12 mouse cellular contexts compared by ENCODE assay signal in the genomic region with DNA sequence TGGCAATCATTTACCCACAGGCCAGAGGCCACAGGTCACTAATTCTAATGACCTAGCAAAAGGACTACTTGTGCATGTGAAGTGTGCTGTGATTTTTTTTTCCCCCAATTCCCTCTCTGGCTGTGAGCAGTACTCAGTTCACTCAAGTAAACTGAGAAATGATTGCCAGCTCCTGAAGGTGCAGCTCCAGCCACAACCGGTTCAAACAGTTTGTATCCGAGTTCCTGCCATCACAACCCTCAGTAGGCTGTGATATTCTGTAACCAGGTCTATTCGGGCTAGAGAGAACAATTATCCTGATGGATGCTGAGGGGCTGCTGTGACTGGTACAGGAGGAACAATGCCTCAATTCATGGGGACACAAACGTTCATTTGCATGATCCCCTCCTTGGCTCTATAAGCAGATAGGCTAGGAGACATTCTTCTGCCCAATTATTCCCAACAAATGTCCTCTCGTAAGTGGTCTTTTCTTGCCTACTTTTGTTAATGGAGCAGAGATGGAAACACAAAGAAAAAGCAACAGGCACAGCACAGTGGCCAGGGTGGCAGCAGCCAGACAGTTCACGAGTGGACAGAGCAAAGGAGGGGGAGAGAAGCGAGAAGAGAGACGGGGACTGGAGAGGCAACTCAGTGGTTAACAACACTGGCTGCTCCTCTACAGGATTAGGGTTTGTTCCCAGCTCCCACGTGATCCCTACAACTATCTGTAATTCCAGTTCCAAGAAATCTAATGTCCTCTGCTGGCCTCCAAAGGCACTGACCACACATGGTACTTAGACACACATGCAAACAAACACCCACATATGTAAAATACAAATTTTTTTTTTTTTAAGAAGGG. TPM values are rescaled to one million over a fixed set of nuclear protein-coding genes. Genes with fewer than 3 reads are reported as not detected.
A peak's percentile ranks its signal among the peaks of the same experiment; 100 is the strongest.
DNase-seq lines count a peak whose midpoint lies in the region; ATAC-seq and TF ChIP-seq lines count a peak whose summit lies in the region.
"Had no signal": no experiment of that assay in that cellular context is flagged by ENCODE, and none has a peak within 500 bp of the region (broad histone marks: within the 10 kb centered on the region; RNA-seq: fewer than 3 reads in every experiment).

No protein-coding gene starts in this region.

- TF ChIP-seq POLR2A in kidney, adult 2 months (IDR thresholded peaks at IDR 0.05; ENCODE audit: low read depth, low read length), result no peak

- DNase-seq in forebrain, embryonic 10.5 days (ENCODE audit: extremely low spot score, low spot score), result peak; percentile 19
- peak; percentile 90 for DNase-seq in kidney, adult 2 months
- peak; percentile 84 for DNase-seq in midbrain, embryonic 11.5 days (ENCODE audit: low spot score, missing footprints)
- no peak for DNase-seq in testis, postnatal 10 days (ENCODE audit: low spot score)
- no peak for DNase-seq in left cerebral cortex, adult 11 months (ENCODE audit: low spot score)
- no peak for DNase-seq in cerebellum, postnatal 14 days
- no peak for DNase-seq in stomach, postnatal 0 days (ENCODE audit: low spot score)
- DNase-seq: right cerebral cortex, postnatal 25 days; thymus, postnatal 36 days had no signal

- TF ChIP-seq EP300 in stomach, postnatal 0 days (optimal IDR thresholded peaks at IDR 0.05), result no peak

- H3K9me3 ChIP-seq in forebrain, embryonic 10.5 days, result no peaks in the 10 kb centered on the region
- no peaks in the 10 kb centered on the region for H3K9me3 ChIP-seq in midbrain, embryonic 11.5 days (ENCODE audit: control insufficient read depth, low read length)
- no peaks in the 10 kb centered on the region for H3K9me3 ChIP-seq in stomach, postnatal 0 days (ENCODE audit: control insufficient read depth, low read length)
- H3K9me3 ChIP-seq: heart, embryonic 13.5 days; megakaryocyte, embryonic 14.5 days had no signal

- no peak overlapping the region for H3K4me3 ChIP-seq in brown adipose tissue, adult 24 weeks (ENCODE audit: insufficient read depth, low read depth, low read length)
- H3K4me3 ChIP-seq in forebrain, embryonic 10.5 days, result no peak overlapping the region
- no peak overlapping the region for H3K4me3 ChIP-seq in kidney, adult 2 months (ENCODE audit: insufficient read depth, low read depth, low read length)
- no peak overlapping the region for H3K4me3 ChIP-seq in midbrain, embryonic 11.5 days (ENCODE audit: low read depth, low read length)
- H3K4me3 ChIP-seq in stomach, postnatal 0 days (ENCODE audit: low read depth, low read length), result no peak overlapping the region
- H3K4me3 ChIP-seq: heart, embryonic 13.5 days; megakaryocyte, embryonic 14.5 days had no signal

- no peak overlapping the region for H3K9ac ChIP-seq in midbrain, embryonic 11.5 days (ENCODE audit: low read length)
- H3K9ac ChIP-seq in stomach, postnatal 0 days (ENCODE audit: low read length), result no peak overlapping the region
- H3K9ac ChIP-seq: heart, embryonic 13.5 days had no signal

- no peaks in the 10 kb centered on the region for H3K27me3 ChIP-seq in forebrain, embryonic 10.5 days (ENCODE audit: poor library complexity, severe bottlenecking)
- no peaks in the 10 kb centered on the region for H3K27me3 ChIP-seq in kidney, adult 2 months (replicated peaks; ENCODE audit: control insufficient read depth, insufficient read depth, low read length)
- no peaks in the 10 kb centered on the region for H3K27me3 ChIP-seq in midbrain, embryonic 11.5 days (ENCODE audit: control insufficient read depth, insufficient read depth, low read length)
- no peaks in the 10 kb centered on the region for H3K27me3 ChIP-seq in stomach, postnatal 0 days (ENCODE audit: control insufficient read depth, insufficient read depth, low read length)
- H3K27me3 ChIP-seq: heart, embryonic 13.5 days; megakaryocyte, embryonic 14.5 days had no signal

- 13% methylated on average over 9 of the region's 9 CpGs for WGBS in forebrain, embryonic 10.5 days
- WGBS in kidney, adult 2 months, result 42% methylated on average over 9 of the region's 9 CpGs
- WGBS in midbrain, embryonic 11.5 days, result 31% methylated on average over 9 of the region's 9 CpGs
- 63% methylated on average over 9 of the region's 9 CpGs for WGBS in stomach, postnatal 0 days

- no peak for TF ChIP-seq CTCF in kidney, adult 2 months (conservative IDR thresholded peaks at IDR 0.05; ENCODE audit: insufficient read depth, insufficient read length, low read depth, low read length)
- no peak for TF ChIP-seq CTCF in stomach, postnatal 0 days (IDR thresholded peaks at IDR 0.05; ENCODE audit: low read depth)

- peak overlapping the region; percentile 29; the same call in 1 of the 2 replicates for H3K27ac ChIP-seq in brown adipose tissue, adult 24 weeks (replicated peaks; ENCODE audit: low read depth, low read length)
- peak overlapping the region; percentile 76 for H3K27ac ChIP-seq in forebrain, embryonic 10.5 days
- peak overlapping the region; percentile 51 for H3K27ac ChIP-seq in kidney, adult 2 months (ENCODE audit: insufficient read depth, low read depth, low read length)
- H3K27ac ChIP-seq in midbrain, embryonic 11.5 days (ENCODE audit: low read depth, low read length), result peak overlapping the region; percentile 51
- no peak overlapping the region for H3K27ac ChIP-seq in stomach, postnatal 0 days (replicated peaks)
- H3K27ac ChIP-seq: heart, embryonic 13.5 days had no signal

- peak overlapping the region; percentile 15; the same call in 1 of the 2 replicates for H3K4me2 ChIP-seq in midbrain, embryonic 11.5 days
- no peak overlapping the region for H3K4me2 ChIP-seq in stomach, postnatal 0 days (replicated peaks; ENCODE audit: low read depth)
- H3K4me2 ChIP-seq: heart, embryonic 13.5 days had no signal

- peak; percentile 86 for ATAC-seq in midbrain, embryonic 11.5 days (ENCODE audit: low FRiP score)
- no peak for ATAC-seq in stomach, postnatal 0 days (ENCODE audit: low FRiP score, low TSS enrichment)

- peaks cover 47% of the 10 kb centered on the region for H3K36me3 ChIP-seq in forebrain, embryonic 10.5 days (replicated peaks)
- H3K36me3 ChIP-seq in kidney, adult 2 months (ENCODE audit: control insufficient read depth, insufficient read depth, low read length), result no peaks in the 10 kb centered on the region
- peaks cover 2% of the 10 kb centered on the region; the same call in 1 of the 2 replicates for H3K36me3 ChIP-seq in midbrain, embryonic 11.5 days (ENCODE audit: control insufficient read depth, insufficient read depth, low read length)
- H3K36me3 ChIP-seq in stomach, postnatal 0 days (ENCODE audit: control insufficient read depth, insufficient read depth, low read length), result 0 out of 2 replicates have a peak, but pooled peaks cover 2% of the 10 kb centered on the region

- H3K4me1 ChIP-seq in brown adipose tissue, adult 24 weeks (ENCODE audit: control insufficient read depth, insufficient read depth, insufficient read length, low read length), result 0 out of 2 replicates have a peak, but pooled peaks cover 3% of the 10 kb centered on the region
- peaks cover 23% of the 10 kb centered on the region for H3K4me1 ChIP-seq in forebrain, embryonic 10.5 days
- H3K4me1 ChIP-seq in kidney, adult 2 months (ENCODE audit: control insufficient read depth, insufficient read depth, low read length), result peaks cover 26% of the 10 kb centered on the region
- peaks cover 13% of the 10 kb centered on the region for H3K4me1 ChIP-seq in midbrain, embryonic 11.5 days (ENCODE audit: control insufficient read depth, insufficient read depth, low read length)
- no peaks in the 10 kb centered on the region for H3K4me1 ChIP-seq in stomach, postnatal 0 days (replicated peaks; ENCODE audit: control insufficient read depth, insufficient read depth)
- H3K4me1 ChIP-seq: heart, embryonic 13.5 days had no signal

RNA-seq across cellular contexts. Expression of a gene that starts 8.8 kb away (rescaled TPM):
- 12.6 and 17.4 TPM in 2 replicates for polyA plus RNA-seq in brown adipose tissue, adult 24 weeks (2012; ENCODE audit: insufficient read depth, insufficient read length, missing spikeins)
- 106 and 113 TPM in 2 replicates for polyA plus RNA-seq in forebrain, embryonic 10.5 days (2016; fragmentation: Nextera tagmentation; extraction: Ambion mirVana)
- 36.2 and 41.1 TPM in 2 replicates for polyA plus RNA-seq in kidney, adult 2 months (2012; rRNA removed)
- 96.8 and 98.0 TPM in 2 replicates for polyA plus RNA-seq in midbrain, embryonic 11.5 days (2014; fragmentation: Nextera tagmentation; extraction: Ambion mirVana)
- 33.7 and 35.3 TPM in 2 replicates for polyA plus RNA-seq in stomach, postnatal 0 days (2015; fragmentation: Nextera tagmentation; extraction: Ambion mirVana)

RNA-seq across cellular contexts. Expression of a gene that starts 33.0 kb away (rescaled TPM):
- 50.6 and 71.3 TPM in 2 replicates for polyA plus RNA-seq in brown adipose tissue, adult 24 weeks (2012; ENCODE audit: insufficient read depth, insufficient read length, missing spikeins)
- polyA plus RNA-seq in forebrain, embryonic 10.5 days (2016; fragmentation: Nextera tagmentation; extraction: Ambion mirVana), result 78.8 and 81.3 TPM in 2 replicates
- 84.9 and 85.9 TPM in 2 replicates for polyA plus RNA-seq in kidney, adult 2 months (2012; rRNA removed)
- 95.7 and 96.9 TPM in 2 replicates for polyA plus RNA-seq in midbrain, embryonic 11.5 days (2014; fragmentation: Nextera tagmentation; extraction: Ambion mirVana)
- 115 and 129 TPM in 2 replicates for polyA plus RNA-seq in stomach, postnatal 0 days (2015; fragmentation: Nextera tagmentation; extraction: Ambion mirVana)

RNA-seq across cellular contexts. Expression of a gene that starts 33.1 kb away (rescaled TPM):
- 2.8 and 5.9 TPM in 2 replicates for polyA plus RNA-seq in brown adipose tissue, adult 24 weeks (2012; ENCODE audit: insufficient read depth, insufficient read length, missing spikeins)
- 18.8 and 21.9 TPM in 2 replicates for polyA plus RNA-seq in forebrain, embryonic 10.5 days (2016; fragmentation: Nextera tagmentation; extraction: Ambion mirVana)
- 8.1 and 11.2 TPM in 2 replicates for polyA plus RNA-seq in kidney, adult 2 months (2012; rRNA removed)
- polyA plus RNA-seq in midbrain, embryonic 11.5 days (2014; fragmentation: Nextera tagmentation; extraction: Ambion mirVana), result 14.1 and 14.6 TPM in 2 replicates
- 12.6 and 13.9 TPM in 2 replicates for polyA plus RNA-seq in stomach, postnatal 0 days (2015; fragmentation: Nextera tagmentation; extraction: Ambion mirVana)

RNA-seq across cellular contexts. Expression of a gene that starts 43.8 kb away (rescaled TPM):
- polyA plus RNA-seq in brown adipose tissue, adult 24 weeks (2012; ENCODE audit: insufficient read depth, insufficient read length, missing spikeins), result 95.2 and 117 TPM in 2 replicates
- 55.3 and 55.6 TPM in 2 replicates for polyA plus RNA-seq in forebrain, embryonic 10.5 days (2016; fragmentation: Nextera tagmentation; extraction: Ambion mirVana)
- 37.0 and 39.1 TPM in 2 replicates for polyA plus RNA-seq in kidney, adult 2 months (2012; rRNA removed)
- polyA plus RNA-seq in midbrain, embryonic 11.5 days (2014; fragmentation: Nextera tagmentation; extraction: Ambion mirVana), result 29.9 and 31.5 TPM in 2 replicates
- 28.9 and 29.9 TPM in 2 replicates for polyA plus RNA-seq in stomach, postnatal 0 days (2015; fragmentation: Nextera tagmentation; extraction: Ambion mirVana)

RNA-seq across cellular contexts. Expression of a gene that starts 47.9 kb away (rescaled TPM):
- 14.2 and 15.2 TPM in 2 replicates for polyA plus RNA-seq in brown adipose tissue, adult 24 weeks (2012; ENCODE audit: insufficient read depth, insufficient read length, missing spikeins)
- polyA plus RNA-seq in forebrain, embryonic 10.5 days (2016; fragmentation: Nextera tagmentation; extraction: Ambion mirVana), result 14.5 and 15.0 TPM in 2 replicates
- 4.7 and 5.0 TPM in 2 replicates for polyA plus RNA-seq in kidney, adult 2 months (2012; rRNA removed)
- 10.7 and 11.0 TPM in 2 replicates for polyA plus RNA-seq in midbrain, embryonic 11.5 days (2014; fragmentation: Nextera tagmentation; extraction: Ambion mirVana)
- polyA plus RNA-seq in stomach, postnatal 0 days (2015; fragmentation: Nextera tagmentation; extraction: Ambion mirVana), result 14.6 and 14.7 TPM in 2 replicates

Comparison
In these comparisons a context has a peak if more than half of its experiments do, and no peak if none do; other contexts are left out.
1. DNase-seq: peak in forebrain, embryonic 10.5 days (single experiment), kidney, adult 2 months (single experiment) and midbrain, embryonic 11.5 days (single experiment); none in testis, postnatal 10 days (single experiment), left cerebral cortex, adult 11 months (single experiment), cerebellum, postnatal 14 days (0 of 2) and stomach, postnatal 0 days (single experiment).